Mouse (Mus musculus) MEL (cell line): ENCODE measurements at regions not wholly inside any gene's neighbourhood (a gene's known extent, or its start where the extent isn't known, plus 50 kb on each side); places are given as distances from the start of the nearest gene placed in this dataset.

Experiments used
- CHD1 ChIP-seq: IDR thresholded peaks from 2 replicates; pipeline ENCODE4 v1.6.1; 2012; ENCODE audit warnings: low read depth, mild to moderate bottlenecking, inconsistent platforms, low read length, improper control_type of control experiment
- CTCF ChIP-seq, 3 experiments: IDR thresholded peaks in 2 of 3; conservative IDR thresholded peaks in 1 of 3; 2 replicates each; pipeline ENCODE4 v1.5.1; 2011 to 2012; ENCODE audit warnings: low read length in 3 of 3, low read depth in 2 of 3, mild to moderate bottlenecking in 2 of 3, improper control_type of control experiment in 1 of 3, inconsistent platforms in 1 of 3, mixed read lengths in 1 of 3, moderate library complexity in 1 of 3; ENCODE audit not compliant: control insufficient read depth in 1 of 3, insufficient read depth in 1 of 3, poor library complexity in 1 of 3, severe bottlenecking in 1 of 3
- E2F4 ChIP-seq: IDR thresholded peaks from 2 replicates; pipeline ENCODE4 v1.6.1; 2011; ENCODE audit warnings: low read depth, low read length, improper control_type of control experiment, borderline replicate concordance
- ELF1 ChIP-seq: IDR thresholded peaks from 2 replicates; pipeline ENCODE4 v1.6.1; 2014; ENCODE audit warnings: low read depth, mild to moderate bottlenecking, inconsistent platforms, low read length, improper control_type of control experiment, moderate library complexity
- GABPA ChIP-seq: IDR thresholded peaks from 2 replicates; pipeline ENCODE4 v1.6.1; 2012; ENCODE audit warnings: low read depth, mild to moderate bottlenecking, inconsistent platforms, low read length, improper control_type of control experiment, moderate library complexity
- GATA1 ChIP-seq: IDR thresholded peaks from 2 replicates; pipeline ENCODE4 v1.6.1; 2011; ENCODE audit warnings: low read depth, low read length, improper control_type of control experiment
- MAZ ChIP-seq: IDR thresholded peaks from 2 replicates; pipeline ENCODE4 v1.6.1; 2012; ENCODE audit warnings: low read depth, mild to moderate bottlenecking, inconsistent platforms, low read length, improper control_type of control experiment
- MXI1 ChIP-seq: IDR thresholded peaks from 2 replicates; pipeline ENCODE4 v1.6.1; 2011; ENCODE audit warnings: mild to moderate bottlenecking, low read depth, low read length, improper control_type of control experiment
- POLR2A ChIP-seq, 2 experiments: IDR thresholded peaks; 2 replicates each; pipeline ENCODE4 v1.6.1; 2011 to 2012; ENCODE audit warnings: low read length in 2 of 2, mild to moderate bottlenecking in 2 of 2, control low read depth in 1 of 2, improper control_type of control experiment in 1 of 2, low read depth in 1 of 2, moderate library complexity in 1 of 2; ENCODE audit not compliant: control insufficient read depth in 1 of 2, insufficient read depth in 1 of 2, poor library complexity in 1 of 2
- RCOR1 ChIP-seq: IDR thresholded peaks from 2 replicates; pipeline ENCODE4 v1.6.1; 2012; ENCODE audit warnings: low read depth, mild to moderate bottlenecking, inconsistent platforms, low read length, improper control_type of control experiment
- TAL1 ChIP-seq: IDR thresholded peaks from 2 replicates; pipeline ENCODE4 v1.6.1; 2012; ENCODE audit warnings: mild to moderate bottlenecking, inconsistent platforms, low read length, moderate library complexity, mixed read lengths
- TBP ChIP-seq: IDR thresholded peaks from 2 replicates; pipeline ENCODE4 v1.8.0; 2011; ENCODE audit warnings: low read depth, low read length, improper control_type of control experiment

- TF ChIP-seq MAZ: no peak
- TF ChIP-seq CTCF (IDR thresholded peaks at IDR 0.05 in 2 of 3, conservative IDR thresholded peaks at IDR 0.05 in 1 of 3; ENCODE audit: control insufficient read depth in 1 of 3, insufficient read depth in 1 of 3, low read depth in 2 of 3, low read length in 3 of 3, poor library complexity in 1 of 3, severe bottlenecking in 1 of 3): no peak
- TF ChIP-seq TBP: no peak
- TF ChIP-seq GATA1: no peak
- TF ChIP-seq TAL1: no peak
- TF ChIP-seq POLR2A (IDR thresholded peaks at IDR 0.05; ENCODE audit: control insufficient read depth in 1 of 2, insufficient read depth in 1 of 2, low read depth in 1 of 2, low read length in 2 of 2, poor library complexity in 1 of 2): no peak
- no peak for TF ChIP-seq E2F4
- no peak for TF ChIP-seq GABPA
- no peak for TF ChIP-seq CHD1
- TF ChIP-seq MXI1: no peak
- no peak for TF ChIP-seq RCOR1
- TF ChIP-seq ELF1: no peak
Measured at GRCm38 (mm10) chr7:115373781-115374533, 630.5 kb downstream of the Insc start.
